Mouse (Mus musculus) liver, embryonic 14.5 days (tissue): ENCODE measurements at regions not wholly inside any gene's neighbourhood (a gene's known extent, or its start where the extent isn't known, plus 50 kb on each side); places are given as distances from the start of the nearest gene placed in this dataset.

Source experiments
- CTCF ChIP-seq: IDR thresholded peaks from 2 replicates; pipeline ENCODE4 v1.5.1; 2016; ENCODE audit warnings: antibody characterized with exemption, low read depth, control low read depth
- EP300 ChIP-seq: IDR thresholded peaks from 2 replicates; pipeline ENCODE4 v1.6.1; 2016; ENCODE audit warnings: antibody characterized with exemption, low read depth

DNA sequence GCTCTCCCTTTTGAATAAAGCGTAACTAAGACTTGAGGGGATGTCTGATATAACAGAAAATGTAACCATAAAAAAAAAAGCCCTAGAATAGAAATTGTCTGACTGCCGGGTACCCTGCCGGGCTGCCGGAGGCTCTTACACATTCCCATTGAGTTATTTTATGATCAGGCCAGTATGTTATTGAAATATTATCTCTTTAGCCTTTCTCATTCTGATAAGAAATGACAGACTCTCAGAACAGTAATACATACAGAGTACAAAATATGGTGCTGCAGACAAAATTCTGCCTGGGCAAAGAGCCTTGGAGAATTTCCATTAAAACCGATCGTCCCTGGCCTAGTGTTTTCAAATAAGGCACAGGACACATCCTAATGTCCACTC is 121.8 kb upstream of the Eef1e1 start:
- no peak for TF ChIP-seq CTCF
- no peak for TF ChIP-seq EP300
